18 mouse cellular contexts compared by ENCODE assay signal in the genomic region with DNA sequence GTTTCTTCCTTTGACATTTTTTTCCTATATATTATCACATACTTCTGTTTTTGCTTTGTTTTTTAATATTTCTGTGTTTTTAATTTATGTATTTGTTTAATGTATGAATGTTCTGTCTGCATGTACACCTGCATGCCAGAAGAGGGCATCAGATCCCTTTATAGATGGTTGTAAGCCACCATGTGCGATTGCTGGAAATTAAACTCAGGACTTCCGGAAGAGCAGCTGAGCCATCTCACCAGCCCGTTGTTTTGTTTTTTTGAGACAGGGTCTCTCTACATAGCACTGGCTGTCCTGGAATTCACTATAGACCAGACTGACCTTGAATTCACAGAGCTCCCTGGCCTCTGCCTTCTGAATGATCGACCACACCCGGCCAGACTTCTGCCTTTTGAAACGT. TPM values are rescaled to one million over a fixed set of nuclear protein-coding genes. Genes with fewer than 3 reads are reported as not detected.
DNase-seq lines count a peak whose midpoint lies in the region; TF ChIP-seq lines count a peak whose summit lies in the region.
"Had no signal": no experiment of that assay in that cellular context is flagged by ENCODE, and none has a peak within 500 bp of the region (broad histone marks: within the 10 kb centered on the region; RNA-seq: fewer than 3 reads in every experiment).

No protein-coding gene starts in this region.

- DNase-seq in left cerebral cortex, adult 2 months (ENCODE audit: extremely low spot score in 1 of 2, low spot score in 2 of 2), result no peak
- DNase-seq in left cerebral cortex, adult 18-20 months (ENCODE audit: low spot score in 2 of 2), result no peak
- DNase-seq in A20 (ENCODE audit: low read depth, low spot score), result peak; percentile 42
- peak; percentile 37 for DNase-seq in induced T-regulatory cell, adult 2 months (ENCODE audit: low read depth)
- no peak for DNase-seq in urinary bladder, postnatal 4 days (ENCODE audit: low spot score in 2 of 2)
- no peak for DNase-seq in cerebellum, postnatal 4 days (ENCODE audit: low spot score in 2 of 2)
- DNase-seq: adrenal gland, postnatal 36 days; gastrocnemius, postnatal 10 days; right cerebral cortex, postnatal 4 days; thymus, adult 2 months had no signal

- H3K9me3 ChIP-seq in E14TG2a.4 (ENCODE audit: low read length), result no peaks in the 10 kb centered on the region
- H3K9me3 ChIP-seq: forebrain, embryonic 15.5 days; heart, embryonic 10.5 days; kidney, embryonic 15.5 days; midbrain, embryonic 12.5 days had no signal

- H3K4me3 ChIP-seq in left cerebral cortex, adult 2 months, result no peak overlapping the region
- peak overlapping the region; percentile 100 for H3K4me3 ChIP-seq in E14TG2a.4 (replicated peaks; ENCODE audit: low read length)
- H3K4me3 ChIP-seq: forebrain, embryonic 15.5 days; heart, embryonic 10.5 days; kidney, embryonic 15.5 days; liver, embryonic 12.5 days; midbrain, embryonic 12.5 days had no signal

- peaks cover 4% of the 10 kb centered on the region; the same call in 1 of the 2 replicates for H3K36me3 ChIP-seq in E14TG2a.4 (ENCODE audit: insufficient read depth, low read length)
- H3K36me3 ChIP-seq: midbrain, embryonic 12.5 days had no signal

- peak; percentile 44 for TF ChIP-seq CTCF in left cerebral cortex, adult 2 months (IDR thresholded peaks at IDR 0.05)
- TF ChIP-seq CTCF in E14TG2a.4 (conservative IDR thresholded peaks at IDR 0.05; ENCODE audit: low read length), result peak; percentile 12

- H3K4me1 ChIP-seq in E14TG2a.4 (replicated peaks; ENCODE audit: low read depth, low read length), result peaks cover 67% of the 10 kb centered on the region

- intact Hi-C loops in left cerebral cortex, adult 2 months (cut with DNase I), result no loop called here

- H3K27me3 ChIP-seq in E14TG2a.4 (ENCODE audit: insufficient read depth, low read length), result no peaks in the 10 kb centered on the region
- H3K27me3 ChIP-seq: forebrain, embryonic 15.5 days; kidney, embryonic 15.5 days; liver, embryonic 12.5 days; midbrain, embryonic 12.5 days had no signal

- no peak overlapping the region for H3K27ac ChIP-seq in left cerebral cortex, adult 2 months
- H3K27ac ChIP-seq: forebrain, embryonic 15.5 days; heart, embryonic 10.5 days; kidney, embryonic 15.5 days; liver, embryonic 12.5 days; midbrain, embryonic 12.5 days had no signal

RNA-seq across cellular contexts. Expression of a gene that starts 1.7 kb away (rescaled TPM):
- total RNA-seq in left cerebral cortex, adult 2 months (2021), result 100 to 1,000 TPM; 107 to 115 TPM
- 100 to 1,000 TPM; 114 to 115 TPM for total RNA-seq in left cerebral cortex, adult 18-20 months (2021)

RNA-seq across cellular contexts. Expression of a gene that starts 16.9 kb away (rescaled TPM):
- total RNA-seq in left cerebral cortex, adult 2 months (2021), result 1 to 10 TPM; 7.1 to 7.6 TPM
- total RNA-seq in left cerebral cortex, adult 18-20 months (2021), result 10 to 100 TPM; 10.8 to 10.9 TPM
- total RNA-seq: heart, postnatal 25 days had no signal

RNA-seq across cellular contexts. Expression of a gene that starts 45.9 kb away (rescaled TPM):
- under 1 TPM; 0.61 to 0.75 TPM for total RNA-seq in left cerebral cortex, adult 2 months (2021)
- under 1 TPM; 0.37 to 0.79 TPM for total RNA-seq in left cerebral cortex, adult 18-20 months (2021)
- total RNA-seq: adrenal gland, postnatal 36 days; gastrocnemius, postnatal 10 days; heart, postnatal 25 days had no signal

RNA-seq across cellular contexts. Expression of a gene that starts 49.2 kb away (rescaled TPM):
- total RNA-seq in left cerebral cortex, adult 2 months (2021), result under 1 TPM in 1 of 2 experiments, not detected in 1; 0.36 TPM
- not detected for total RNA-seq in left cerebral cortex, adult 18-20 months (2021)
- total RNA-seq: left cerebral cortex, postnatal 36 days had no signal

Comparison
In these comparisons a context has a peak if more than half of its experiments do, and no peak if none do; other contexts are left out.
1. DNase-seq: peak in A20 (single experiment) and induced T-regulatory cell, adult 2 months (single experiment); none in left cerebral cortex, adult 2 months (0 of 2), left cerebral cortex, adult 18-20 months (0 of 2), urinary bladder, postnatal 4 days (0 of 2) and cerebellum, postnatal 4 days (0 of 2).